Mouse (Mus musculus): ENCODE data around the gene Gm28729.
"Not testable (repeated sequence)": the region's sequence is repeated elsewhere in the genome, so short reads cannot be mapped to it uniquely, and the experiment has no call there.

Gene Gm28729

GRCm38 (mm10) chr9:96521574-96521973 is 3.5 kb downstream of the Gm28729 start:
- DNase-seq (ENCODE audit: low spot score in 2 of 2), result not testable (repeated sequence)

GRCm38 (mm10) chr9:96517429-96517828 is 7.6 kb downstream of the Gm28729 start:
- DNase-seq (ENCODE audit: low spot score in 2 of 2), result peak in 1 of 2 experiments; percentile 26

- no peak for DNase-seq (ENCODE audit: low spot score in 2 of 2)
Observed at GRCm38 (mm10) chr9:96516806-96517205, 8.3 kb downstream of the Gm28729 start.

GRCm38 (mm10) chr9:96515737-96516136 is 9.3 kb downstream of the Gm28729 start:
- no peak for DNase-seq (ENCODE audit: low spot score in 2 of 2)

GRCm38 (mm10) chr9:96514278-96514677 is 10.8 kb downstream of the Gm28729 start:
- DNase-seq (ENCODE audit: low spot score in 2 of 2), result no peak

GRCm38 (mm10) chr9:96506011-96506498 is 19.0 kb downstream of the Gm28729 start:
- no peak for DNase-seq (ENCODE audit: low spot score in 2 of 2)

GRCm38 (mm10) chr9:96505156-96505555 is 19.9 kb downstream of the Gm28729 start:
- no peak for DNase-seq (ENCODE audit: low spot score in 2 of 2)

- DNase-seq (ENCODE audit: low spot score in 2 of 2), result no peak
Observed at GRCm38 (mm10) chr9:96504116-96504895, 20.8 kb downstream of the Gm28729 start.

- DNase-seq (ENCODE audit: low spot score in 2 of 2), result no peak
Observed at GRCm38 (mm10) chr9:96502856-96503610, 22.0 kb downstream of the Gm28729 start.

- DNase-seq (ENCODE audit: low spot score in 2 of 2), result no peak
Observed at GRCm38 (mm10) chr9:96501217-96501616, 23.8 kb downstream of the Gm28729 start.

- no peak for DNase-seq (ENCODE audit: low spot score in 2 of 2)
Observed at GRCm38 (mm10) chr9:96493212-96493611, 31.9 kb downstream of the Gm28729 start.

- peak; percentile 32 to 83 for DNase-seq (ENCODE audit: low spot score in 2 of 2)
Observed at GRCm38 (mm10) chr9:96491810-96492209, 33.3 kb downstream of the Gm28729 start.

- not testable (repeated sequence) for DNase-seq (ENCODE audit: low spot score in 2 of 2)
Observed at GRCm38 (mm10) chr9:96487869-96488268, 37.2 kb downstream of the Gm28729 start.

- no peak for DNase-seq (ENCODE audit: low spot score in 2 of 2)
Observed at GRCm38 (mm10) chr9:96483648-96484047, 41.4 kb downstream of the Gm28729 start.

GRCm38 (mm10) chr9:96483028-96483427 is 42.0 kb downstream of the Gm28729 start:
- DNase-seq (ENCODE audit: low spot score in 2 of 2), result no peak

- peak; percentile 98 to 99 for DNase-seq (ENCODE audit: low spot score in 2 of 2)
Observed at GRCm38 (mm10) chr9:96478071-96478888, 46.8 kb downstream of the Gm28729 start, which contains the start of gene Rnf7. Gene Rnf7, minus strand, starts transcription at chr9:96478675.

GRCm38 (mm10) chr9:96472356-96472755 is 52.7 kb downstream of the Gm28729 start:
- no peak for DNase-seq (ENCODE audit: low spot score in 2 of 2)

- not testable (repeated sequence) for DNase-seq (ENCODE audit: low spot score in 2 of 2)
Observed at GRCm38 (mm10) chr9:96471681-96472080, 53.4 kb downstream of the Gm28729 start.

- DNase-seq (ENCODE audit: low spot score in 2 of 2), result no peak
Observed at GRCm38 (mm10) chr9:96470266-96470974, 54.6 kb downstream of the Gm28729 start.

GRCm38 (mm10) chr9:96469556-96470265 is 55.4 kb downstream of the Gm28729 start:
- no peak for DNase-seq (ENCODE audit: low spot score in 2 of 2)

All from spleen, postnatal 4 days (tissue).